Mouse (Mus musculus) right cerebral cortex, postnatal 10 days (tissue): ENCODE results near the gene Tsg101.
"Not testable (repeated sequence)": the region's sequence is repeated elsewhere in the genome, so short reads cannot be mapped to it uniquely, and the experiment has no call there.

Source experiments
- DNase-seq, 2 experiments: peaks; one replicate each; pipeline ENCODE4 v3.0.0; 2021; ENCODE audit warnings: low spot score in 2 of 2

Gene Tsg101

GRCm38 (mm10) chr7:46919551-46920176 is at the start of gene Tsg101:
Gene Tsg101 (minus strand): TSS chr7:46919969.
- peak; percentile 93 for DNase-seq

- DNase-seq = no peak
Observed at GRCm38 (mm10) chr7:46964070-46964469, 44.3 kb upstream of the Tsg101 start.

- peak; percentile 82 to 83 for DNase-seq
Observed at GRCm38 (mm10) chr7:46962806-46963618, 43.2 kb upstream of the Tsg101 start.

- no peak for DNase-seq
Observed at GRCm38 (mm10) chr7:46962132-46962531, 42.4 kb upstream of the Tsg101 start.

GRCm38 (mm10) chr7:46960991-46961390 is 41.2 kb upstream of the Tsg101 start:
- no peak for DNase-seq

GRCm38 (mm10) chr7:46958853-46959252 is 39.1 kb upstream of the Tsg101 start:
- no peak for DNase-seq

GRCm38 (mm10) chr7:46957831-46958691 is 38.3 kb upstream of the Tsg101 start, which contains the start of gene Uevld:
Gene Uevld (minus strand): TSS chr7:46958527.
- peak; percentile 94 to 96 for DNase-seq

GRCm38 (mm10) chr7:46935847-46936246 is 16.1 kb upstream of the Tsg101 start:
- no peak for DNase-seq

GRCm38 (mm10) chr7:46934788-46935187 is 15.0 kb upstream of the Tsg101 start:
- no peak for DNase-seq

GRCm38 (mm10) chr7:46931370-46931769 is 11.6 kb upstream of the Tsg101 start:
- no peak for DNase-seq

GRCm38 (mm10) chr7:46928291-46928690 is 8.5 kb upstream of the Tsg101 start:
- no peak for DNase-seq

- DNase-seq = peak in 1 of 2 experiments; percentile 15
Observed at GRCm38 (mm10) chr7:46922075-46922474, 2.3 kb upstream of the Tsg101 start.

GRCm38 (mm10) chr7:46918678-46919371 is 944 bp downstream of the Tsg101 start:
- DNase-seq = no peak

GRCm38 (mm10) chr7:46916376-46916775 is 3.4 kb downstream of the Tsg101 start:
- peak in 1 of 2 experiments; percentile 20 for DNase-seq

- no peak for DNase-seq
Observed at GRCm38 (mm10) chr7:46911250-46911649, 8.5 kb downstream of the Tsg101 start.

GRCm38 (mm10) chr7:46899343-46899742 is 20.4 kb downstream of the Tsg101 start:
- DNase-seq = no peak

- DNase-seq = no peak
Observed at GRCm38 (mm10) chr7:46895511-46895910, 24.3 kb downstream of the Tsg101 start.

GRCm38 (mm10) chr7:46883304-46883703 is 36.5 kb downstream of the Tsg101 start:
- DNase-seq = no peak

GRCm38 (mm10) chr7:46881941-46882340 is 37.8 kb downstream of the Tsg101 start:
- not testable (repeated sequence) for DNase-seq

GRCm38 (mm10) chr7:46880992-46881391 is 38.8 kb downstream of the Tsg101 start:
- DNase-seq = no peak

- DNase-seq = no peak
Observed at GRCm38 (mm10) chr7:46879851-46880250, 39.9 kb downstream of the Tsg101 start.
